Mouse (Mus musculus) CH12.LX (cell line): Measurements from ENCODE around the gene Sept4. TPM values are rescaled to one million over a fixed set of nuclear protein-coding genes. Genes with fewer than 3 reads are reported as not detected.

Experiments
- DNase-seq: peaks from one replicate; pipeline ENCODE4 v3.0.0-alpha.2; 2013; ENCODE audit errors: extremely low read depth
- H3K27ac ChIP-seq: 2 replicates; pipeline ENCODE4 v1.5.1; 2012; ENCODE audit warnings: low read depth, mild to moderate bottlenecking, control low read depth, moderate library complexity; ENCODE audit not compliant: insufficient read depth
- H3K27me3 ChIP-seq: replicated peaks from 2 replicates; pipeline ENCODE3; 2012; ENCODE audit warnings: inconsistent platforms
- H3K36me3 ChIP-seq, 2 experiments: replicated peaks in 1 of 2; 2 replicates each; pipeline versions ENCODE3 to v1.6.1; 2012; ENCODE audit warnings: inconsistent platforms in 1 of 2, low read length in 1 of 2, mild to moderate bottlenecking in 1 of 2, mixed read lengths in 1 of 2, moderate library complexity in 1 of 2; ENCODE audit not compliant: control insufficient read depth in 1 of 2, insufficient read depth in 1 of 2
- H3K4me1 ChIP-seq, 2 experiments: 2 replicates each; pipeline ENCODE4 v1.6.1; 2012; ENCODE audit warnings: inconsistent platforms in 1 of 2, moderate library complexity in 1 of 2; ENCODE audit not compliant: insufficient read depth in 2 of 2, control insufficient read depth in 1 of 2
- H3K4me2 ChIP-seq: 2 replicates; pipeline ENCODE4 v1.6.1; 2012; ENCODE audit warnings: low read depth, mild to moderate bottlenecking, control low read depth; ENCODE audit not compliant: poor library complexity, insufficient read depth, severe bottlenecking
- H3K4me3 ChIP-seq, 3 experiments: fragments of 150-350 bp in 1 of 3; sonication (generic) in 1 of 3; replicated peaks in 1 of 3; 2 replicates each; pipeline versions ENCODE3 to v1.5.1; 2011 to 2012; ENCODE audit warnings: low read depth in 2 of 3, low read length in 2 of 3, mild to moderate bottlenecking in 2 of 3, moderate library complexity in 2 of 3, control low read depth in 1 of 3, improper control_type of control experiment in 1 of 3, inconsistent platforms in 1 of 3, mixed read lengths in 1 of 3; ENCODE audit not compliant: poor library complexity in 1 of 3
- H3K79me2 ChIP-seq: replicated peaks from 2 replicates; pipeline ENCODE4 v1.6.1; 2012; ENCODE audit warnings: mild to moderate bottlenecking, moderate library complexity; ENCODE audit not compliant: control insufficient read depth, poor library complexity, insufficient read depth, severe bottlenecking; ENCODE audit errors: extremely low read depth
- H3K9ac ChIP-seq: 2 replicates; pipeline ENCODE4 v1.6.1; 2012; ENCODE audit warnings: low read depth, mild to moderate bottlenecking, control low read depth, moderate library complexity; ENCODE audit not compliant: insufficient read depth
- H3K9me3 ChIP-seq: replicated peaks from 2 replicates; pipeline ENCODE3; 2012; ENCODE audit warnings: low read length, inconsistent platforms, mixed read lengths
- BHLHE40 ChIP-seq: IDR thresholded peaks from 2 replicates; pipeline ENCODE4 v1.6.1; 2011; ENCODE audit warnings: mild to moderate bottlenecking, low read depth, low read length, improper control_type of control experiment
- CTCF ChIP-seq, 2 experiments: IDR thresholded peaks in 1 of 2; conservative IDR thresholded peaks in 1 of 2; 2 replicates each; pipeline ENCODE4 v1.5.1; 2011 to 2012; ENCODE audit warnings: low read depth in 2 of 2, low read length in 2 of 2, improper control_type of control experiment in 1 of 2, inconsistent platforms in 1 of 2, mild to moderate bottlenecking in 1 of 2, moderate library complexity in 1 of 2
- E2F4 ChIP-seq: IDR thresholded peaks from 2 replicates; pipeline ENCODE4 v1.6.1; 2011; ENCODE audit warnings: low read depth, low read length, improper control_type of control experiment; ENCODE audit not compliant: insufficient replicate concordance
- ELF1 ChIP-seq: IDR thresholded peaks from 2 replicates; pipeline ENCODE4 v1.6.1; 2014; ENCODE audit warnings: low read depth, mild to moderate bottlenecking, inconsistent platforms, low read length, improper control_type of control experiment
- EP300 ChIP-seq: IDR thresholded peaks from 2 replicates; pipeline ENCODE4 v1.6.1; 2011; ENCODE audit warnings: low read length, improper control_type of control experiment
- HCFC1 ChIP-seq: IDR thresholded peaks from 2 replicates; pipeline ENCODE4 v1.6.1; 2012; ENCODE audit warnings: low read depth, mild to moderate bottlenecking, inconsistent platforms, low read length, improper control_type of control experiment
- IRF4 ChIP-seq: IDR thresholded peaks from 2 replicates; pipeline ENCODE4 v1.6.1; 2014; ENCODE audit warnings: low read depth, mild to moderate bottlenecking, inconsistent platforms, low read length, improper control_type of control experiment
- JUN ChIP-seq: IDR thresholded peaks from 2 replicates; pipeline ENCODE4 v1.6.1; 2011; ENCODE audit warnings: low read depth, mild to moderate bottlenecking, low read length, improper control_type of control experiment, moderate library complexity; ENCODE audit not compliant: insufficient read depth
- JUND ChIP-seq: conservative IDR thresholded peaks from 2 replicates; pipeline ENCODE4 v1.6.1; 2011; ENCODE audit warnings: low read depth, low read length, improper control_type of control experiment
- KAT2A ChIP-seq: IDR thresholded peaks from 2 replicates; pipeline ENCODE4 v1.6.1; 2012; ENCODE audit warnings: low read length, improper control_type of control experiment, inconsistent platforms; ENCODE audit not compliant: insufficient replicate concordance
- MAX ChIP-seq: IDR thresholded peaks from 2 replicates; pipeline ENCODE4 v1.6.1; 2011; ENCODE audit warnings: low read length, improper control_type of control experiment
- MEF2A ChIP-seq: IDR thresholded peaks from 2 replicates; pipeline ENCODE4 v1.6.1; 2014; ENCODE audit warnings: low read depth, mild to moderate bottlenecking, inconsistent platforms, low read length, improper control_type of control experiment, borderline replicate concordance
- MXI1 ChIP-seq: IDR thresholded peaks from 2 replicates; pipeline ENCODE4 v1.6.1; 2011; ENCODE audit warnings: mild to moderate bottlenecking, low read depth, low read length, improper control_type of control experiment
- MYC ChIP-seq: IDR thresholded peaks from 2 replicates; pipeline ENCODE4 v1.6.1; 2011; ENCODE audit warnings: low read depth, mild to moderate bottlenecking, improper control_type of control experiment, low read length
- NELFE ChIP-seq: IDR thresholded peaks from 2 replicates; pipeline ENCODE4 v1.6.1; 2011; ENCODE audit warnings: low read depth, low read length, improper control_type of control experiment
- NRF1 ChIP-seq: IDR thresholded peaks from 2 replicates; pipeline ENCODE4 v1.6.1; 2014; ENCODE audit warnings: low read depth, mild to moderate bottlenecking, inconsistent platforms, low read length, improper control_type of control experiment, moderate library complexity
- PAX5 ChIP-seq: IDR thresholded peaks from 2 replicates; pipeline ENCODE4 v1.6.1; 2012; ENCODE audit warnings: low read length, inconsistent platforms, mixed read lengths
- POLR2A ChIP-seq: IDR thresholded peaks from 2 replicates; pipeline ENCODE4 v1.6.1; 2011; ENCODE audit warnings: low read depth, mild to moderate bottlenecking, improper control_type of control experiment, low read length
- POLR2AphosphoS2 ChIP-seq: IDR thresholded peaks from 2 replicates; pipeline ENCODE4 v1.6.1; 2011; ENCODE audit warnings: low read depth, low read length, improper control_type of control experiment
- RAD21 ChIP-seq: IDR thresholded peaks from 2 replicates; pipeline ENCODE4 v1.6.1; 2011; ENCODE audit warnings: low read depth, mild to moderate bottlenecking, low read length, improper control_type of control experiment, moderate library complexity
- RCOR1 ChIP-seq: conservative IDR thresholded peaks from 2 replicates; pipeline ENCODE4 v1.6.1; 2012; ENCODE audit warnings: low read depth, mild to moderate bottlenecking, inconsistent platforms, low read length, improper control_type of control experiment
- UBTF ChIP-seq: IDR thresholded peaks from 2 replicates; pipeline ENCODE4 v1.6.1; 2012; ENCODE audit warnings: low read depth, mild to moderate bottlenecking, inconsistent platforms, low read length, improper control_type of control experiment, moderate library complexity
- USF1 ChIP-seq: IDR thresholded peaks from 2 replicates; pipeline ENCODE4 v1.6.1; 2014; ENCODE audit warnings: low read depth, mild to moderate bottlenecking, inconsistent platforms, low read length, improper control_type of control experiment
- USF2 ChIP-seq: conservative IDR thresholded peaks from 2 replicates; pipeline ENCODE4 v1.6.1; 2011; ENCODE audit warnings: low read depth, low read length, improper control_type of control experiment
- ZKSCAN1 ChIP-seq: IDR thresholded peaks from 2 replicates; pipeline ENCODE4 v1.6.1; 2012; ENCODE audit warnings: low read depth, inconsistent platforms, low read length, improper control_type of control experiment, borderline replicate concordance
- ZNF384 ChIP-seq: IDR thresholded peaks from 2 replicates; pipeline ENCODE4 v1.6.1; 2012; ENCODE audit warnings: low read depth, low read length, improper control_type of control experiment, inconsistent platforms
- dilution Hi-C: fragments of 300-500 bp; cut with MboI; formaldehyde crosslinking; loops from 2 replicates; pipeline ENCODE4 v1.14.3; 2020; ENCODE audit warnings: low sequenced_read_pairs; ENCODE audit not compliant: extremely low pct_unique_long_range_greater_than_20kb, extremely low pct_ligation_motif_present
- in situ Hi-C: fragments of 300-500 bp; cut with MboI; formaldehyde crosslinking; loops from 3 replicates; pipeline ENCODE4 v1.14.3; 2019; ENCODE audit warnings: low sequenced_read_pairs, low pct_ligation_motif_present, low pct_unique_long_range_greater_than_20kb, mixed read lengths
- polyA plus RNA-seq: library from polyadenylated mRNA; unstranded; fragments of >175 nt; gene quantifications from 2 replicates; pipeline ENCODE4 v1.2.1, GENCODE M21; 2012; ENCODE audit warnings: low read depth; ENCODE audit not compliant: insufficient read length
- total RNA-seq, 2 experiments: library from RNA; depleted of rRNA; stranded (reverse); fragments of 300-350 nt in 1 of 2; fragments of >200 nt in 1 of 2; gene quantifications; 2 replicates each; pipeline ENCODE4 v1.2.3; 2012 to 2014

Sept4 gene
- total and polyA plus RNA-seq, 3 experiments: 0.32 to 1.7 (median 1.5) TPM

DNA sequence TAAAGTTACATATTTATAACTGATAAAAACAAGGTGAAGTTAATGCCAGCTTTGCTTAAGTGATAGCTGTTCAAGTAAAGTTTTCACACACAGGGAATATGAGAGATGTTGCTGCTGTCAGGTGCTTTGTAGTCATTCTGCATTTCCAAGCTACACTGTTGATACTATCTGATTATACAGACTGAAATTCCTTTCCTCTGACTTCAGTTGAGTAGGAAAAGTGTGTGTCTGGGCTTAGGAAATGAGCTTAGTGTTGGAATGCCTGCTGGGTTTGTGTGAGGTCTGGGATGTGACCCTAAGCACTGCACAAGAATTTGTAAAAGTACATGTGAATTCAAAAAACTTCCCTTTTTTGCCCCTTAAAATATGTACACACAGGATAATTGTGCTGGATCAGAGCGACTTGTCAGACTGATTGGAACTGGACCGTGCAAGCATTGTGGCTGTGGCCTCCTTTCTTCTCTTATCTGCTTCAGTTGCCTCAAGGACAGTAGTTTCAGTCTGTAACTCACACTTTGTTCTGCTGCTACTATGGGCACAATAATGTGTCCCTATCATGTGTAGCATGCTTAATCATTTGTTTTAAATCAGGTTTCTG, 13.5 kb upstream of the Sept4 start:
- DNase-seq: no peak
- Histone ChIP-seq H3K79me2 (no peaks in the 10 kb centered on the region), H3K27ac (no peak overlapping the region), H3K36me3 (no peaks in the 10 kb centered on the region), H3K4me3 (no peak overlapping the region), H3K4me1 (no peaks in the 10 kb centered on the region; a peak in 1 of 4 replicates), H3K9me3 (no peaks in the 10 kb centered on the region), H3K9ac (no peak overlapping the region), H3K4me2 (no peak overlapping the region), H3K27me3 (peaks cover 2% of the 10 kb centered on the region)
- in situ Hi-C loops (no loop called here), dilution Hi-C loops (no loop called here)
- no peak for TF ChIP-seq POLR2A
- no peak for TF ChIP-seq JUND
- TF ChIP-seq E2F4: no peak
- TF ChIP-seq MEF2A: no peak
- no peak for TF ChIP-seq CTCF (conservative IDR thresholded peaks at IDR 0.05 in 1 of 2, IDR thresholded peaks at IDR 0.05 in 1 of 2; ENCODE audit: low read depth in 2 of 2, low read length in 2 of 2)
- no peak for TF ChIP-seq ELF1
- no peak for TF ChIP-seq HCFC1
- no peak for TF ChIP-seq KAT2A
- no peak for TF ChIP-seq ZKSCAN1
- no peak for TF ChIP-seq PAX5
- TF ChIP-seq POLR2AphosphoS2: no peak
- TF ChIP-seq UBTF: no peak
- TF ChIP-seq USF2: no peak
- TF ChIP-seq RAD21: no peak
- TF ChIP-seq, all 38 proteins: peak for 0

DNA sequence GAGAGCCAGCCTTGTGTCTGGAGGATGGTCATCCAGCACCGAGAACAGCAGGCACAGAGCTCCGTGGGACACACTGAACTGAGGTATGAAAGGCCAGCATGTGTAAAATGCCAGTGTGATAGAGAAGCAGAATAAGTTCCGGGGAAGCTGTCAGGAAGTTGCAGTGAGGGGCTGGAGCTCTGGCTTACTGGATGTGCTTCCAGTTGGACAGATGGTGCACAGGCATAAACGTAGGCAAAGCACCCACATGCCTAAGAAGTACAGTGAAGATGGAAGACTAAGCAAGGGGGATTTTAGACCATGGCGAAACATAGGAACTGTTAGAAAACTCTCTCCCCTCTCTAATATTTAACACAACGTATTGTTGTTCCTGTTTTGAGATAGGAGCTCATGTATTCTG, 7.5 kb upstream of the Sept4 start:
- Histone ChIP-seq H3K4me1 (no peaks in the 10 kb centered on the region), H3K9me3 (no peaks in the 10 kb centered on the region), H3K27ac (no peak overlapping the region), H3K4me3 (no peak overlapping the region), H3K36me3 (no peaks in the 10 kb centered on the region), H3K4me2 (no peak overlapping the region)
- dilution Hi-C loops: no loop called here
- TF ChIP-seq MEF2A: no peak
- no peak for TF ChIP-seq MXI1
- no peak for TF ChIP-seq USF1
- TF ChIP-seq NELFE: no peak
- no peak for TF ChIP-seq JUN
- TF ChIP-seq NRF1: no peak
- TF ChIP-seq MAX: no peak
- no peak for TF ChIP-seq PAX5
- no peak for TF ChIP-seq MYC
- TF ChIP-seq HCFC1: no peak
- TF ChIP-seq KAT2A: no peak
- TF ChIP-seq ZNF384: no peak
- TF ChIP-seq POLR2A: no peak
- TF ChIP-seq IRF4: no peak
- no peak for TF ChIP-seq BHLHE40
- no peak for TF ChIP-seq EP300
- TF ChIP-seq RCOR1: no peak
- no peak for TF ChIP-seq E2F4
- TF ChIP-seq, all 38 proteins: peak for 0
- Histone ChIP-seq H3K27me3 (peaks cover 2% of the 10 kb centered on the region), H3K79me2 (no peaks in the 10 kb centered on the region), H3K9ac (no peak overlapping the region)
- in situ Hi-C loops: no loop called here
- no peak for DNase-seq
